Mouse (Mus musculus) liver, postnatal 0 days (tissue): Measurements from ENCODE around the gene Bzw2. TPM values are rescaled to one million over a fixed set of nuclear protein-coding genes. Genes with fewer than 3 reads are reported as not detected.

Source experiments
- ATAC-seq: fragments of 200-750 bp; cut with Nextera tagmentation; 2 replicates; pipeline ENCODE4 v1.8.0; 2017; ENCODE audit warnings: mild to moderate bottlenecking, moderate library complexity
- DNase-seq: peaks from one replicate; pipeline ENCODE4 v3.0.0-alpha.2; 2016
- H3K27ac ChIP-seq: fragments of 300-500 bp; sonication (generic); 2 replicates; pipeline ENCODE4 v1.5.1; 2014; ENCODE audit warnings: antibody characterized with exemption, moderate library complexity, mild to moderate bottlenecking, low read depth
- H3K27me3 ChIP-seq: fragments of 300-500 bp; sonication (generic); 2 replicates; pipeline ENCODE4 v1.6.1; 2014; ENCODE audit warnings: low read length, control low read depth, mixed read lengths; ENCODE audit not compliant: insufficient read depth
- H3K36me3 ChIP-seq: fragments of 300-500 bp; sonication (generic); replicated peaks from 2 replicates; pipeline ENCODE4 v1.6.1; 2014; ENCODE audit warnings: mild to moderate bottlenecking, control low read depth, low read length, moderate library complexity, mixed read lengths; ENCODE audit not compliant: insufficient read depth
- H3K4me1 ChIP-seq: fragments of 300-500 bp; sonication (generic); 2 replicates; pipeline ENCODE4 v1.6.1; 2014; ENCODE audit warnings: antibody characterized with exemption, mild to moderate bottlenecking, control low read depth; ENCODE audit not compliant: insufficient read depth
- H3K4me2 ChIP-seq: fragments of 300-500 bp; sonication (generic); 2 replicates; pipeline ENCODE4 v1.6.1; 2014; ENCODE audit warnings: low read depth, mild to moderate bottlenecking, low read length, moderate library complexity, mixed read lengths
- H3K4me3 ChIP-seq: fragments of 300-500 bp; sonication (generic); 2 replicates; pipeline ENCODE4 v1.5.1; 2014; ENCODE audit warnings: low read depth, low read length
- H3K9ac ChIP-seq: fragments of 300-500 bp; sonication (generic); replicated peaks from 2 replicates; pipeline ENCODE4 v1.6.1; 2014; ENCODE audit warnings: mild to moderate bottlenecking, moderate library complexity
- H3K9me3 ChIP-seq: fragments of 300-500 bp; sonication (generic); 2 replicates; pipeline ENCODE4 v1.6.1; 2016; ENCODE audit warnings: mild to moderate bottlenecking, control low read depth, low read length, mixed read lengths
- CTCF ChIP-seq: sonication (generic); IDR thresholded peaks from 2 replicates; pipeline ENCODE4 v1.5.1; 2016; ENCODE audit warnings: antibody characterized with exemption, low read depth
- EP300 ChIP-seq: IDR thresholded peaks from 2 replicates; pipeline ENCODE4 v1.6.1; 2016; ENCODE audit warnings: antibody characterized with exemption, low read depth, mild to moderate bottlenecking
- WGBS: fragments of 180-500 bp; shearing (Covaris S2); extraction: QIAGEN DNeasy Blood & Tissue Kit; methylation state at CpG from one replicate; pipeline ENCODE4 v1.1.7; 2014; ENCODE audit not compliant: insufficient replicate concordance; 5-methylcytosine and 5-hydroxymethylcytosine counted together
- polyA plus RNA-seq: library from polyadenylated mRNA; unstranded; fragments of >200 nt; fragmentation: Nextera tagmentation; extraction: Ambion mirVana; gene quantifications from 2 replicates; pipeline ENCODE4 v1.2.1, GENCODE M21; 2015

The Bzw2 gene
- polyA plus RNA-seq, 1 experiment from 2014 or later = 29.6 TPM

DNA sequence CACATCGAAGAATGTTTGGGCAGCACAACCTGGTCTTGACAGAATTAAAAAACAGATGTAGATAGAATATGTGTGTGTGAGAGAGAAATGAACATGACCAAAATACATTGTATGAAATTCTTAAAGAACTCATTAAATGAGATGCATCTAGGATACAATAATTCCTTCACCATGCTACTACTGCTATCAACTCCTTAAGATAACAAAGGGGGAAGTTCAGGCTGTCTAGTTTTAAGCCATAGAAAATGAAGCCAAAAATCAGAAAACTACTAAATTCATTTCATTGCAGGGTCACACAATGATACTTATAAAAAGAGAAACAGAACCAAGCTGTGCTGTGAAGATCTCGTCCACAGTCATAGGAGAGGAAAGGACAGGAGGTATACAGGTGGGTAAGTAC lies 25.6 kb downstream of the Bzw2 start:
- 87% methylated on average over 2 of the region's 2 CpGs for WGBS
- no peak overlapping the region for H3K4me2 ChIP-seq

DNA sequence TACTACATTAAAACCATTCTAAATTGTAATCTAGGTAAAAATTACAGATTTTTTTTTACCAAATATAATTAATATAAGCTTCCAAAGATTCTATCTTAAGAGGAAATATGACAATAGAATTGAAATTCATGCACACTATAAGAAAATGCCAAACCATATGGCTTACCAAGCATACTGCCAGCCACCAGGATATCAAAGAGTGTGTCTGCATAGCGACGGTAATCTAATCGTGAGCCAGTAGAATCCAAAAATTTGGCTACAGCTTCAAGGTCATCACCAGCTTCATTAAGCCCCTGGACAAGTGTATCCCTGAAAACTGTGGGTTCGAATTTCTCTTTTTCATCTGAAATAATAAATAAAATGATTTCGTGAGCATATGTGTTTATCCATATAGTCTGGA lies 28.1 kb downstream of the Bzw2 start:
- Histone ChIP-seq H3K4me2 (no peak overlapping the region), H3K4me1 (no peaks in the 10 kb centered on the region), H3K27me3 (no peaks in the 10 kb centered on the region), H3K9me3 (no peaks in the 10 kb centered on the region; the same call in 1 of the 2 replicates), H3K9ac (no peak overlapping the region), H3K4me3 (no peak overlapping the region), H3K27ac (no peak overlapping the region), H3K36me3 (peaks cover 11% of the 10 kb centered on the region)
- WGBS = 91% methylated on average over 5 of the region's 5 CpGs
- TF ChIP-seq EP300 = no peak
- no peak for TF ChIP-seq CTCF
- DNase-seq = no peak
- no peak for ATAC-seq

More for the DNA sequence above, 25.6 kb downstream of the Bzw2 start:
- H3K4me3 ChIP-seq = no peak overlapping the region
- no peaks in the 10 kb centered on the region for H3K27me3 ChIP-seq
- no peak for TF ChIP-seq CTCF
- no peak for TF ChIP-seq EP300
- peaks cover 2% of the 10 kb centered on the region; the same call in 1 of the 2 replicates for H3K4me1 ChIP-seq
- H3K9me3 ChIP-seq = no peaks in the 10 kb centered on the region; the same call in 1 of the 2 replicates
- ATAC-seq (no peak), DNase-seq (no peak)
- H3K36me3 ChIP-seq = peaks cover 11% of the 10 kb centered on the region
- no peak overlapping the region for H3K9ac ChIP-seq
- H3K27ac ChIP-seq = no peak overlapping the region

DNA sequence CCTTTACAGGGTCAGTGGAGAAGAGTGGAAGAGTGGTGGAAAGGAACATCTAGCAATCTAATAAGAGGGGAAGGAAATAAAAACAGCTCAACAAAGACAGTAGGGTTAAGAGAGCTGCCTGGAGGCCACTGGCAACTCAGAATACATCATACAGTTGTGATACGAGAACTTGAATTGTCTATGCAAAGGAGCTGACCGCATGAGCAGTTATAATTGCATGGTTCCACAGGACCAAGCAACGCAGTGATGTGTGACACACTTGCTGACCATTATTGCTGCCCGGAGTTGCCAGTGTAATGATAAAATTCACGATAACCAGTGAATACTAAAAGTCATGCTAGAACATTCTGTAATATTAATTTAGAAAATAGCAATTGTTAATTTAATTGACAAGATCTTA lies 31.8 kb downstream of the Bzw2 start:
- H3K4me1 ChIP-seq = no peaks in the 10 kb centered on the region
- peaks cover 13% of the 10 kb centered on the region for H3K36me3 ChIP-seq
- no peak overlapping the region for H3K27ac ChIP-seq
- 88% methylated on average over 5 of the region's 5 CpGs for WGBS
- DNase-seq = no peak
- no peaks in the 10 kb centered on the region; the same call in 1 of the 2 replicates for H3K9me3 ChIP-seq
- no peak for ATAC-seq
- no peaks in the 10 kb centered on the region for H3K27me3 ChIP-seq
- TF ChIP-seq EP300 = no peak
- TF ChIP-seq CTCF = no peak
- no peak overlapping the region for H3K9ac ChIP-seq
- no peak overlapping the region for H3K4me3 ChIP-seq
- no peak overlapping the region for H3K4me2 ChIP-seq

DNA sequence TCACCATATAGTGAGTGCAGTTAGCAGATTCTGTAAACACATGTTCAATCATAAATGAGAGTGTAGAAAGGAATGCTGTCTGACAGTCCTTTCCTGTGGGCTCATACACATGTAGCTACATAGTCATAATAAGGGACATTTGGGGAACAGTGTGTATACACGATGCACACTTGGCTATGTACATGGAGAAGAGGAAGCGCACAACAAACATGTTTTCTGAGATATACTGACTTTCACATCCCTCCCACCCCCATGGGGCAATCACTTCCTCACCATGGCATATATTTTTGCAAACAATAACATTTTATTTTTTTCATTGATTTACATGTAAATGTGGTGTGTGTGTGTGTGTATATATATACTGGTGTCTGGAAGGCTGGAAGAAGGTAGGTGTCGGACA lies 38.6 kb downstream of the Bzw2 start:
- WGBS = 72% methylated on average over 3 of the region's 3 CpGs
- no peak for DNase-seq
- H3K9ac ChIP-seq = no peak overlapping the region
- H3K4me1 ChIP-seq = no peaks in the 10 kb centered on the region
- no peak overlapping the region for H3K27ac ChIP-seq
- H3K36me3 ChIP-seq = peaks cover 17% of the 10 kb centered on the region
- H3K4me2 ChIP-seq = no peak overlapping the region
- H3K27me3 ChIP-seq = no peaks in the 10 kb centered on the region
- no peak for TF ChIP-seq CTCF
- TF ChIP-seq EP300 = no peak
- no peak overlapping the region for H3K4me3 ChIP-seq
- no peaks in the 10 kb centered on the region for H3K9me3 ChIP-seq
- peak; percentile 35; the same call in 1 of the 2 replicates for ATAC-seq

DNA sequence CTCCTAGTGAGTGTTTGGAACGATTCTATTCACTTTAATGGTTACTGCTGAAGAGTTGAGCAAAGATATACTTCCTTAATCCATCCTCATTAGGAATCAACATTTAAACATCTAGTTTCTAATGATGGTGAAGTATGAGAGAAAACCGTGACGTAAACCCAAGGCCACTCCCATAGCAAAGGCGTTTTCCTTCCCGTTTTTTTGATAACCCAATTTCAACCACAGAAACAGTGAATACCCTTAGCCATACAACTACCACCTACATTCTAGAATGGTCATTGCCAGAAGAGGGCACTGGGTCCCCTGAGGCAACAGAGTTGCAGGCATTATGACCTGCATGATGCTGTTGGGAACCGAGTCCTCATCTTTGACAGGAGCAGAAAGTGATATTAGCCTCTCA lies 40.7 kb downstream of the Bzw2 start:
- TF ChIP-seq EP300 = no peak
- TF ChIP-seq CTCF = no peak
- 85% methylated on average over 6 of the region's 6 CpGs for WGBS
- Histone ChIP-seq H3K9ac (no peak overlapping the region), H3K4me3 (no peak overlapping the region), H3K4me2 (no peak overlapping the region), H3K9me3 (no peaks in the 10 kb centered on the region), H3K27me3 (no peaks in the 10 kb centered on the region), H3K27ac (no peak overlapping the region), H3K4me1 (no peaks in the 10 kb centered on the region), H3K36me3 (peaks cover 23% of the 10 kb centered on the region)
- ATAC-seq (no peak), DNase-seq (no peak)

DNA sequence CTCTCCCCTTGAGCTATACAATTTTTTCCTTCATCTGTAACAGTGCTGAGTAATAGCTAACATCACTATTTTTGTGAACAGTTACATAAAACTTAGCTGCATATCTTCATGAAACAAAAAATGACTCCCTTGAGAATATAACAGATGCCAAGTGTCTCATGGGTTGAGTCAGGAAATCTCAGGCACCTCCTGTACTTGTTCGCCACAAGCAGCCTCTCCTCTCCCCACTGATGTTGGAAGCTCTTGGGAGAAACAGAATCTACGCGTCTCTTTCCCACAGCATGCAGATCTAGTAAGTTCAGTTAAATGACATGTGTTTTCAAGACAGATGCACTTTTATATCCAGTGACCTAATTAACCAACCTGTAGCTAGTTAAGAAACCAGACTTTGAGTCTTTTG lies 45.8 kb downstream of the Bzw2 start:
- no peak overlapping the region for H3K9ac ChIP-seq
- 87% methylated on average over 3 of the region's 3 CpGs for WGBS
- H3K36me3 ChIP-seq = peaks cover 31% of the 10 kb centered on the region
- no peak for TF ChIP-seq CTCF
- TF ChIP-seq EP300 = no peak
- H3K27me3 ChIP-seq = no peaks in the 10 kb centered on the region
- ATAC-seq (no peak), DNase-seq (no peak)
- H3K4me1 ChIP-seq = no peaks in the 10 kb centered on the region
- H3K9me3 ChIP-seq = no peaks in the 10 kb centered on the region
- no peak overlapping the region for H3K27ac ChIP-seq
- no peak overlapping the region for H3K4me3 ChIP-seq
- H3K4me2 ChIP-seq = no peak overlapping the region

DNA sequence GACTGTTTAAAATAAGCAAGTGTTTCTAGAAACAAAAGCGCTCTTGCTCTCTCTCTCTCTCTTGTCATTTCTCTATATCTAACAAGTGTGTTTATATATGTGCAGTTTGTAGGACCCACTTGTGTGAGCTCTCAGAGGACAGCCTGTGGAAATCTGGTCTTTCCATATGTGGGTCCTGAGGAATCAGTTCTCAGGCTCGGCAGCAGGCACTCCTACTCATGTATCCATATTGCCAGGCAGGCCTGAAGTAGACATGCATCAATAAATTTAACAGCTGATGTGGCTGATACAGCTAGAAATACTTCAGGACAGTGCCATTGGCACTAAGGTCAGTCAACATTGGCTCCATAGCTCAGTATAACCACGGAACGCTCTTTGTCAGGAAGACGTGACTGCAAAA lies 46.8 kb downstream of the Bzw2 start:
- H3K4me3 ChIP-seq = no peak overlapping the region
- no peak overlapping the region for H3K4me2 ChIP-seq
- H3K9me3 ChIP-seq = no peaks in the 10 kb centered on the region
- no peaks in the 10 kb centered on the region for H3K4me1 ChIP-seq
- 90% methylated on average over 5 of the region's 5 CpGs for WGBS
- no peak overlapping the region for H3K27ac ChIP-seq
- DNase-seq = no peak
- no peak overlapping the region for H3K9ac ChIP-seq
- no peak for ATAC-seq
- TF ChIP-seq CTCF (no peak), EP300 (no peak)
- H3K36me3 ChIP-seq = peaks cover 32% of the 10 kb centered on the region
- no peaks in the 10 kb centered on the region for H3K27me3 ChIP-seq
